Mouse (Mus musculus): ENCODE results near the gene Eomes. TPM values are rescaled to one million over a fixed set of nuclear protein-coding genes. Genes with fewer than 3 reads are reported as not detected.

The Eomes gene
- total RNA-seq, 2 experiments from 2014 or later, result 0.15 to 0.27 TPM

DNA sequence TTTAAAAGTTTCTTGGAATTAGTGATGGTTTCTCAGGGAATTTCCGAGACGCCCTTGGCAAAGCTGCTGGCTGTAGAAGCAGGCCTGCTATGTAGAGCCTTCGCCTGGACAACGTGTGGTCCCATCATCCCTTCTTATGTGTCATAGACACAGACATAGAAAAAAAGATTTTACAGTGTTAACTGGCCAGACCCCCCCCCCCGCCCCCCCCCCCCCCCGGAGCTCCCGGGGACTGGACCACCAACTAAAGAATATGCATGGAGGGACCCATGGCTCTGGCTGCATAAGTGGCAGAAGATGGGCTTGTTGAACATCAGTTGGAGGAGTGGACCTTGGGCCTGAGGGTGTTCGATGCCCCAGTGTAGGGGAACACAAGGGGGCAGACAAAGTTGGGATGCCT lies 39.6 kb downstream of the Eomes start:
- no peak for DNase-seq (ENCODE audit: low spot score in 2 of 2)

DNA sequence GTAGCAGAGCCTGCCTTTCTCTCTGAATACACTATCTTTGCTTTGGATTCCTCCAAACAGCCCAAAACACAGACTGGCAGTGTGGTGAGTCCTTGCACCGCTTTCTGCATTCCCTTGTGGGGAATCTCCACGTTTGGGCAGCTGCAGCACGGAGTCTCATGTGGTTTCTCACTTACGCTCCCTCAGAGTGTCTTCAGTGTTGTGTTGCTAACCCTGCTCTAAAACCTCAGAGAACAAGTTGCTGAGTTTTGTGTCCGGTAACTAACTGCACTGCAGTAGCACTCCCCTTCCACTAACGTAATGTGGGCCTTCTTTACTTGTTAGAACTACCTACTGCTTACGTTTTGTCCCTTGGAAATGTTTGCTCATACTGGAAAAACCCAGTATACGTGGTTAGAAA lies 41.1 kb downstream of the Eomes start:
- no peak for DNase-seq (ENCODE audit: low spot score in 2 of 2)

DNA sequence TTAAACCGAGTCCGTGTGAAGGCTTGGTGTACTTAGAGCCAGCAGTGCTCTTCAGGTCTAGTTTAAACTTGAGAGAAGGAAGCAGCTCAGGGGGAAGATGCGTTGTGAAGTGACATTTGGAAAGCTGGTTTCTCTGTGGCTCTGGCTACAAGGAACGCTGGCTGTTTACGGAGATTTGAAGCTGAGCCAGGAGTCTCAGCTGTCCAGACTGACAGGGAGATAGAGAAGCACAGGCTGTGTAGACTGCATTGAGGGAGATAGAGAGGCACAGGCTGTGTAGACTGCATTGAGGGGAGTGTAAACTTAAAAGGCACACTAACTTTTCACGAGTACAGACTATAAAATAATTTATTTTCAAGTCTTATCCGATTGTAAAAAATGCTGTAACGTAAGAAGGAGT lies 42.0 kb downstream of the Eomes start:
- DNase-seq (ENCODE audit: low spot score in 2 of 2), result no peak

GRCm38 (mm10) chr9:118520858-118521257 lies 42.8 kb downstream of the Eomes start:
- no peak for DNase-seq (ENCODE audit: low spot score in 2 of 2)

- DNase-seq (ENCODE audit: low spot score in 2 of 2), result no peak
Measured at GRCm38 (mm10) chr9:118521659-118522058, 43.6 kb downstream of the Eomes start.

DNA sequence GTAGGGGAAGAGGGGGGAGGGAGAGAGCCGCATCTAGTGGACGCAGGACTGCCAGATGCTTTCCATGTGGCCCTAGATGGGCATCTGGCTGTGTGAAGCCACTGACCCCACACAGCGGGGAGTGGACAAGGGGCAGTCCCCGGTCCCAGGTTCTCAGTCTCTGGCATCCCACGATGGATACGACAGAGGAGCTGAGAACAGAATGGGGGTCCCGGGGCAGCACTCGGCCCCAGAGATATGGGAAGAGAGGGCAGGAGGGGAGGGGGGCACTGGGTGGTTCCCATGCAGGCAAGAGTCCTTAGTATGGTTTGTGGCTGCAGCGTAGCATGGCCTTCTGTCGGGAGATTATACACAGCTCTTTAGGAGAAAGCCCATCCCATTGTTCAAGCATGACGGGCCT lies 45.7 kb downstream of the Eomes start:
- DNase-seq (ENCODE audit: low spot score in 2 of 2), result no peak

DNA sequence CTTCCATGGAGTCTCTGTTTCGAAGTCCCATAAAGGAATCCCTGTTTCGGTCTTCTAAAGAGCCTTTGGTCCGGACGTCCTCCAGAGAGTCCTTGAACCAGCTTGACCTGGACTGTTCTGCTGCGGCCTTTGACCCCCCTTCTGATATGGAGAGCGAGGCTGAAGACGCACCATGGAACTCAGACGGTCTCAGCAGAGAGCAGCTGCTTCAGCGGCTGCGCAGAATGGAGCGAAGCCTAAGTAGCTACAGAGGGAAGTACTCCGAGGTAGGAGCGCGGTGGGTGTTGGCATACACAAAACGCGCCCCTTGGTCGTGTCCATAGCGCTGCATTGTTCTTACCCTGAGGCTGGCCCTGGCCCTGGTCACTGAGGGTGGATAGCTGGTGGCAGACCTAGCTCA lies 49.0 kb downstream of the Eomes start:
- no peak for DNase-seq (ENCODE audit: low spot score in 2 of 2)

DNA sequence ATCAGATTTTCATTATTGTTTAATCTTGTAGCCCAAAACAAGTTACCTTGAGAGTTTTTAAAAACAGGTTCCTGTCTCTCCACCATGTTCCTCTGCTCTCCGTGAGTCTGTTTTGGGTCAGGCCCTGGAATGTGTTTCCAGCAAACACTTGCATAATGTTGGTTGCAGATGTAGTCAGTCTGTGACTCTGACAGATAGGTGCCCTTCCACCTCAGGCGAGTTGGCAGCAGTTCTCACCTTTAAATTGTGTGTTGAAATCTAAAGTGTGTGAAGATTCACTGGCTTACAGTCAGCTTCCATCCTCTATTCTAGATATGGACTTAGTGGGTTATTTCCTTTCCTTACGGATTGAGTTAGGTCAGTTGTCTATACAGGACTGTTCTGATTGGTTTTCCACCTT lies 51.8 kb downstream of the Eomes start:
- DNase-seq (ENCODE audit: low spot score in 2 of 2), result no peak

GRCm38 (mm10) chr9:118530679-118531078 lies 52.7 kb downstream of the Eomes start:
- no peak for DNase-seq (ENCODE audit: low spot score in 2 of 2)

GRCm38 (mm10) chr9:118532516-118533205 lies 54.6 kb downstream of the Eomes start:
- no peak for DNase-seq (ENCODE audit: low spot score in 2 of 2)

Other genes starting within 250 kb of the Eomes start
- gene Golga4, start 28.1 kb downstream of the Eomes start, total RNA-seq (2021), result 10 to 100 TPM; 81.1 to 82.8 TPM
- gene Itga9, start 128.5 kb downstream of the Eomes start, total RNA-seq (2021), result 1 to 10 TPM; 2.5 to 5.4 TPM

Measured in layer of hippocampus, adult 18-20 months (tissue).